Mouse (Mus musculus) heart, adult 2 months (tissue): ENCODE results near the gene Acbd6.

Source experiments
- CTCF ChIP-seq: fragments of 200-600 bp; IDR thresholded peaks from 2 replicates; pipeline ENCODE4 v1.8.1; 2022; ENCODE audit warnings: antibody characterized with exemption, mild to moderate bottlenecking, moderate library complexity
- POLR2A ChIP-seq: fragments of 200-500 bp; IDR thresholded peaks from 2 replicates; pipeline ENCODE4 v1.6.1; 2011; ENCODE audit warnings: mild to moderate bottlenecking, low read depth, low read length, control low read depth; ENCODE audit not compliant: insufficient read depth

GRCm38 (mm10) chr1:155713306-155713705 lies 155.4 kb downstream of the Acbd6 start:
- TF ChIP-seq CTCF = no peak
- no peak for TF ChIP-seq POLR2A
